8 mouse cellular contexts compared by ENCODE assay signal in the genomic region with DNA sequence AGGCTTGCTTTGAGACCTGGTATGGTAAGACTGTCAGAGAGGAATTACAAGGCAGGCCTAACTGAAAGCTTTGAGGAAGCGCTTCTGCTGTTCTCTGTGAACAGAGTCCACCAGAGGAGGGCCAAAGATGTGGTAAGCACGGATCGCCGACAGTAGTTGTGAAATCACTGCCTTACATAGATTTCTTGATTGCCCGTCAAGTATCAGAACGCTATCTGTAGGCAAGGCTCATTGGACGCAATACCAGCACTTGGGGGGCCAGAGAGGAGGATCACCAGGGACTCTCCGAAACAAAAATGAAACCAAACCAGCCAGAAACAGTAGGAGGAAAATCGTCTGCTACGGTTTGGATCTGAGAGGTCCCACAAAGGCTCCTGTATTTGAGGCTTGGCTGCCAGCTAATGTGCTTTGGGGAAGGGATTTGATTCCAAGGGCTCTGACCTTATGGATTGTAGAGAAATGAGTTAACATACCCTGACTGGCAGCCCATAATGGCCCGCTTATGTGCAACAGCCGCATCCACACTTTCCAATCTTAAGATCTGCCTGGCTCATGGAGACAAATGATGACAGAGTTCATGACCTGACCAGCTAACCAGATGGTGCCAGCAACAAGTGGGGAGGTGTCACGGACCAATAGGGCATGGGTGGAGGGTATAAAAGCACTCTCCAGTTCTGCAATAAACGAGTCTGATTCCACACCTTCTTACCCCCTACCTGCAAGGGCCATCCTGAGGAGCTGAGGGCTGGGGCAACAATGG. TPM values are rescaled to one million over a fixed set of nuclear protein-coding genes. Genes with fewer than 3 reads are reported as not detected.
DNase-seq lines count a peak whose midpoint lies in the region; ATAC-seq and TF ChIP-seq lines count a peak whose summit lies in the region.

No protein-coding gene starts in this region.

- H3K9ac ChIP-seq in midbrain, embryonic 11.5 days (ENCODE audit: low read length) = no peak overlapping the region
- no peak overlapping the region for H3K9ac ChIP-seq in midbrain, embryonic 13.5 days (replicated peaks)
- H3K9ac ChIP-seq in forebrain, embryonic 16.5 days (replicated peaks; ENCODE audit: low read depth, low read length) = no peak overlapping the region

- no peak overlapping the region for H3K4me2 ChIP-seq in midbrain, embryonic 11.5 days
- H3K4me2 ChIP-seq in midbrain, embryonic 13.5 days (replicated peaks) = no peak overlapping the region
- no peak overlapping the region for H3K4me2 ChIP-seq in forebrain, embryonic 16.5 days (ENCODE audit: low read length)

- H3K4me3 ChIP-seq in midbrain, embryonic 11.5 days (ENCODE audit: low read depth, low read length) = no peak overlapping the region
- H3K4me3 ChIP-seq in midbrain, embryonic 13.5 days (replicated peaks) = no peak overlapping the region
- peak overlapping the region; percentile 25 for H3K4me3 ChIP-seq in lung, adult 2 months (replicated peaks; ENCODE audit: extremely low read depth, low read depth, low read length)
- H3K4me3 ChIP-seq in forebrain, embryonic 16.5 days (replicated peaks; ENCODE audit: low read length) = no peak overlapping the region

- H3K4me1 ChIP-seq in midbrain, embryonic 11.5 days (ENCODE audit: control insufficient read depth, insufficient read depth, low read length) = peaks cover 8% of the 10 kb centered on the region
- peaks cover 12% of the 10 kb centered on the region for H3K4me1 ChIP-seq in midbrain, embryonic 13.5 days (replicated peaks)
- H3K4me1 ChIP-seq in lung, adult 2 months (ENCODE audit: control insufficient read depth, insufficient read depth, low read length) = no peaks in the 10 kb centered on the region
- H3K4me1 ChIP-seq in forebrain, embryonic 16.5 days (replicated peaks; ENCODE audit: control insufficient read depth, insufficient read depth, low read length) = peaks cover 8% of the 10 kb centered on the region; the same call in 1 of the 2 replicates

- no peaks in the 10 kb centered on the region for H3K36me3 ChIP-seq in midbrain, embryonic 11.5 days (ENCODE audit: control insufficient read depth, insufficient read depth, low read length)
- H3K36me3 ChIP-seq in midbrain, embryonic 13.5 days = no peaks in the 10 kb centered on the region
- H3K36me3 ChIP-seq in forebrain, embryonic 16.5 days (ENCODE audit: control insufficient read depth, insufficient read depth) = no peaks in the 10 kb centered on the region

- H3K27ac ChIP-seq in midbrain, embryonic 11.5 days (ENCODE audit: low read depth, low read length) = no peak overlapping the region
- H3K27ac ChIP-seq in midbrain, embryonic 13.5 days = no peak overlapping the region
- no peak overlapping the region for H3K27ac ChIP-seq in forebrain, embryonic 16.5 days (ENCODE audit: low read length)

- ATAC-seq in midbrain, embryonic 11.5 days (ENCODE audit: low FRiP score) = no peak
- ATAC-seq in midbrain, embryonic 13.5 days = no peak
- ATAC-seq in forebrain, embryonic 16.5 days = no peak

- DNase-seq in midbrain, embryonic 11.5 days (ENCODE audit: low spot score, missing footprints) = peak; percentile 82
- DNase-seq in embryo, embryonic 11.5 days (ENCODE audit: low read depth, low spot score) = peak; percentile 19
- peak; percentile 8 for DNase-seq in lung, adult 2 months
- peak; percentile 8 to 41 for DNase-seq in spleen, postnatal 10 days (ENCODE audit: low spot score in 2 of 2)
- no peak for DNase-seq in layer of hippocampus, postnatal 36 days
- no peak for DNase-seq in frontal cortex, postnatal 25 days (ENCODE audit: low spot score in 2 of 2)

- H3K9me3 ChIP-seq in midbrain, embryonic 11.5 days (ENCODE audit: control insufficient read depth, low read length) = no peaks in the 10 kb centered on the region
- no peaks in the 10 kb centered on the region for H3K9me3 ChIP-seq in midbrain, embryonic 13.5 days
- H3K9me3 ChIP-seq in forebrain, embryonic 16.5 days (ENCODE audit: control insufficient read depth, low read length) = no peaks in the 10 kb centered on the region

- TF ChIP-seq POLR2A in lung, adult 2 months (IDR thresholded peaks at IDR 0.05; ENCODE audit: borderline replicate concordance, extremely low read depth, low read depth, low read length) = no peak

- TF ChIP-seq CTCF in lung, adult 2 months (IDR thresholded peaks at IDR 0.05; ENCODE audit: insufficient read depth, low read length) = no peak

- H3K27me3 ChIP-seq in midbrain, embryonic 11.5 days (ENCODE audit: control insufficient read depth, insufficient read depth, low read length) = no peaks in the 10 kb centered on the region
- no peaks in the 10 kb centered on the region for H3K27me3 ChIP-seq in midbrain, embryonic 13.5 days
- no peaks in the 10 kb centered on the region for H3K27me3 ChIP-seq in forebrain, embryonic 16.5 days (replicated peaks; ENCODE audit: control insufficient read depth, insufficient read depth, low read length)

- 78% methylated on average over 14 of the region's 14 CpGs for WGBS in midbrain, embryonic 11.5 days
- WGBS in midbrain, embryonic 13.5 days = 74% methylated on average over 14 of the region's 14 CpGs
- WGBS in lung, adult 2 months = 52% methylated on average over 14 of the region's 14 CpGs
- 83% methylated on average over 14 of the region's 14 CpGs for WGBS in forebrain, embryonic 16.5 days

RNA-seq across cellular contexts. Expression of a gene that starts 27.8 kb away (rescaled TPM):
- not detected in 2 replicates for polyA plus RNA-seq in midbrain, embryonic 11.5 days (2014; fragmentation: Nextera tagmentation; extraction: Ambion mirVana)
- polyA plus RNA-seq in midbrain, embryonic 13.5 days (2015; fragmentation: Nextera tagmentation; extraction: Ambion mirVana) = 0.31 and 0.35 TPM in 2 replicates
- polyA plus RNA-seq in lung, adult 2 months (2012; rRNA removed) = not detected in 2 replicates
- polyA plus RNA-seq in forebrain, embryonic 16.5 days (2015; fragmentation: Nextera tagmentation; extraction: Ambion mirVana) = 0.26 TPM in 1 of 2 replicates, not detected in the other
- total RNA-seq in layer of hippocampus, postnatal 36 days (2021) = not detected

Comparison
In these comparisons a context has a peak if more than half of its experiments do, and no peak if none do; other contexts are left out.
1. DNase-seq: peak in midbrain, embryonic 11.5 days (single experiment), embryo, embryonic 11.5 days (single experiment), lung, adult 2 months (single experiment) and spleen, postnatal 10 days (2 of 2); none in layer of hippocampus, postnatal 36 days (0 of 2) and frontal cortex, postnatal 25 days (0 of 2).